Mouse (Mus musculus) megakaryocyte, embryonic 14.5 days (primary cell): ENCODE measurements around the gene Acy3. TPM values are rescaled to one million over a fixed set of nuclear protein-coding genes. Genes with fewer than 3 reads are reported as not detected.

Source experiments
- H3K27me3 ChIP-seq: replicated peaks from 2 replicates; pipeline ENCODE3; 2012; ENCODE audit warnings: inconsistent platforms
- H3K36me3 ChIP-seq: replicated peaks from 2 replicates; pipeline ENCODE3; 2012; ENCODE audit warnings: low read length, inconsistent platforms, mixed read lengths
- H3K4me1 ChIP-seq: 2 replicates; pipeline ENCODE4 v1.6.1; 2012; ENCODE audit warnings: inconsistent platforms
- H3K4me3 ChIP-seq: replicated peaks from 2 replicates; pipeline ENCODE3; 2012; ENCODE audit warnings: moderate library complexity, mild to moderate bottlenecking, inconsistent platforms
- H3K9me3 ChIP-seq: 2 replicates; pipeline ENCODE4 v1.6.1; 2012; ENCODE audit warnings: inconsistent platforms
- FLI1 ChIP-seq: IDR thresholded peaks from 2 replicates; pipeline ENCODE4 v1.6.1; 2012; ENCODE audit warnings: low read length, inconsistent platforms, mixed read lengths
- GATA1 ChIP-seq: IDR thresholded peaks from 3 replicates; pipeline ENCODE4 v1.6.1; 2012; ENCODE audit warnings: mixed read lengths, low read length, inconsistent platforms, borderline replicate concordance
- polyA plus RNA-seq: library from polyadenylated mRNA; stranded (reverse); fragments of >175 nt; gene quantifications from 2 replicates; pipeline ENCODE4 v1.2.3, GENCODE M21; 2012; ENCODE audit warnings: low replicate concordance; ENCODE audit not compliant: insufficient read depth

Acy3 gene
- polyA plus RNA-seq: 6.4 TPM in 1 of 2 replicates, not detected in the other

DNA sequence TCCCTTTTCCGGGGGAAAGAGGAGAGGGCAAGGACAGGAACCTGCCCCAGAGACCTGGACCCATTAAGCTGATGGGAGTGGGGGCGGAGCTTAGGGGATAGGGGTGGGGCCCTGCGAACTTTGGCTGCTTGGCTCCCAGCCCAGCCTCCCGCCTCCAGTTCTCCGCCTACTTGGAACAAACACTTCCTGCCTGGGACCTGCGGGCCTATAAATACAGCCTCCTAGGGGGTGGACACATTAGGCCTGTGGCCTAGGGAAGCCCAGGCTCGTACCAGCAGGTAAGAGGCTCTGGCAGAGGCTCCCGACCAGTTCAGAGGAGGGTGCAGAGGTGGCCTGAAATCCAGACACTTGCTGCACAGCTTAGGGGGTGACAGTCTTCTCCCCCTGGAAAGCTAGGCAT lies at the start of gene Acy3:
Acy3 (plus strand) TSS at position 237 of the 400 bp plus-strand sequence.
- no peaks in the 10 kb centered on the region for H3K36me3 ChIP-seq
- peaks cover 28% of the 10 kb centered on the region for H3K27me3 ChIP-seq
- peaks cover 6% of the 10 kb centered on the region for H3K9me3 ChIP-seq
- H3K4me1 ChIP-seq: peaks cover 48% of the 10 kb centered on the region
- peak within 1 kb of the TSS; percentile 62 for H3K4me3 ChIP-seq
- TF ChIP-seq GATA1: no peak
- TF ChIP-seq FLI1: no peak

DNA sequence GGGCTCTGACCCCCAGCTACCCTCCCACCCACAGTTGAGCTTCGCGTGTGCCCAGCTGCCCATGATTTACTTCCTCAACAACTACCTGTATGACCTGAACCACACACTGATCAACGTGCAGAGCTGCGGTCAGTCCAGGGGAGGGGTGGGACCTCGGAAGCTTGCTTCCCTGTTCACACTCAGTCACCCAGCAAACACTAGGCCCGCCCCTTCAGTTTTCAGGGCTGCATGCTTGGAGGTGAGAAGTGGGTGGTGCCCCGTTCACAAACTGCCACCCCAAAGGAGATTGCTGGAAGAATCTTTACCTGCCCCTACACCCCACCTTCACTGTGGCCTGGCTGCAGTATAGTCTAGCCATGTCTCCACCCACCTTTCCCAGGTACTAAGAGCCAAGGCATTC lies 44.1 kb upstream of the Acy3 start:
- Histone ChIP-seq H3K9me3 (no peaks in the 10 kb centered on the region), H3K36me3 (peaks cover 23% of the 10 kb centered on the region), H3K4me1 (peaks cover 39% of the 10 kb centered on the region), H3K4me3 (no peak overlapping the region), H3K27me3 (peaks cover 2% of the 10 kb centered on the region)
- TF ChIP-seq FLI1 (no peak), GATA1 (no peak)

DNA sequence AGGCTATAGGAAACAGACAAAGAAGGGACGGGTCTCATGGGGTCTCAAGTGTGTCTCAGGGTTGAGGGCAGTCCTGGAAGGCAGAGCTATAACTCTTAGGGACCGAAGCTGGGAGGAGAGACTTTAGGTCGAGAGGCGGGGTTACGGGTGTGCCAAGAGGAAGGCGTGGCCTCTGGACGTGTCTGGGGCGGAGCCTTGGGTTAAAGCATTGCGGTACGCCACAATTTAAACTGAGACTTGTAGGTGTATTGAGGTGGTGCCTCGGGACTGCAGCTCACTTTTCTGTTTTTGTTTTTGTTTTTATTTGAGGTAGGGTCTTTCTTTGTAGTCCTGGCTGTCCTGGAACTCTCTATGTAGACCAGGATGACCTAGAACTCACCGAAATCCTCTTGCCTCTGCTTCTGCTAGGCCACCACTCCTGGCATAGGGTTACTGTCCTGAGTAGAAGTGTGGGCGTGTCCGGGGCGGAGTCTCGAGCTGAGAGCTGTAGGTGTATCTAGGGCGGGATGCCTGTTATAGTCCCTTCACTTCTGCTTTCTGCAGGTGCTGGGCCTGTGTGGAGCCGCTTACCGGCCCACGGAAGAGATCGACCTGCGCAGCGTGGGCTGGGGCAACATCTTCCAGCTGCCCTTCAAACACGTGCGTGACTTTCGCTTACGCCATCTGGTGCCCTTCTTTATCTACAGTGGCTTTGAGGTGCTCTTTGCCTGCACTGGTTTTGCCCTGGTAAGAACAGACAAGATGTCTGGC lies 43.2 kb upstream of the Acy3 start:
- Histone ChIP-seq H3K9me3 (no peaks in the 10 kb centered on the region), H3K27me3 (peaks cover 2% of the 10 kb centered on the region), H3K4me1 (peaks cover 39% of the 10 kb centered on the region), H3K4me3 (peak overlapping the region; percentile 77), H3K36me3 (peaks cover 29% of the 10 kb centered on the region)
- no peak for TF ChIP-seq GATA1
- TF ChIP-seq FLI1: no peak

DNA sequence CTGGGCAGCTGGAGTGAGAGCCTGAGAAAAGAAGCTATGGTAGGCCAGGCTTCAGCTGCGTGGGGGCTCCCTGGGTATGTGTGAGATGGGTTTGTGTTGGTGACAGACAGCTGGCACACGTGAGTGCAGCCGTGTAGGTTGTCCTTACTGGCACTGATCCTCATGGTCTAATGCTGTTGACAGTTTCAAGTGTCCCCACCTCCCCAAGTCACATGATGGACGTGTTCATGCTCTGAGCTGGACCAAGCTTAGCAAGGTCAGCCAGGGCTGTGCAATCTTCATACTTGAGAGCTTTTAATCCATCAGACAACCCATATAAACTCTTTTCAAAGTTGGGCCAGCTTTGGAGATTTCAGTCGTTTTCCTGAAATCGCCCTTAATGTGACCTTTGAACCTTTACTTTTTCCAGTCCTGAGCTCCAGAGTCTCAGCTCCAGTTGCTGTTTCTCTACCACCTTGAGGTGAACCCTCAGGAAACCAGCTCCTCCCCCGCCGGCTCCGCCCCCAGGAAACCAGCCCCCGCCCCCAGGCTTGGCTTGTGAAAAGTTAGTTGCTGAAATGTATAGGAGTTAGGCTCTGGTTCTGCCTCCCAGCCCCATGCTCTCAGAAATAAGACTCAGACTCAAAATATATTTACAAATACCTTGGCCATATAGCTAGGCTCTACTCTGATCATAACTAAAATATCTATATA lies 40.4 kb upstream of the Acy3 start:
- Histone ChIP-seq H3K4me1 (peaks cover 46% of the 10 kb centered on the region), H3K36me3 (peaks cover 48% of the 10 kb centered on the region), H3K27me3 (peaks cover 3% of the 10 kb centered on the region), H3K4me3 (peak overlapping the region; percentile 64), H3K9me3 (no peaks in the 10 kb centered on the region)
- TF ChIP-seq GATA1 (no peak), FLI1 (no peak)

DNA sequence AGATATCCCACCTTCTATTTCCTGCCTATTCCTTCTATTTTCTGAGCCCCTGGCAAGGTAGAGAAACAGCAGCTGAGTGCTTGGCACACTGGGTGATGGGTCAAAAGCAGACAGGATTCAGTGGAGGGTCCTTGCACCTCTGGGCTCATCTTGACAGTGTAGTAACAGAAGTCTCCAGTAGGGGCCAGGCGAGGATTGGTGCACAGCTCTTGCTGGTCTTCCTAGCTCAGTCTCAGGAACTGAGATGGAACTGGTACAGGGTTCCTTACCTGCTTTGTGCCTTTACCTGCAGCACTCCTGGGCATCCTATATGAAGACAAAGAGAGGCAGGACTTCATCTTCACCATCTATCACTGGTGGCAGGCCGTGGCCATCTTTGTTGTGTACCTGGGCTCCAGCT lies 39.7 kb upstream of the Acy3 start:
- Histone ChIP-seq H3K36me3 (peaks cover 45% of the 10 kb centered on the region), H3K4me3 (no peak overlapping the region), H3K27me3 (peaks cover 3% of the 10 kb centered on the region), H3K4me1 (peaks cover 52% of the 10 kb centered on the region), H3K9me3 (no peaks in the 10 kb centered on the region)
- no peak for TF ChIP-seq GATA1
- TF ChIP-seq FLI1: no peak

DNA sequence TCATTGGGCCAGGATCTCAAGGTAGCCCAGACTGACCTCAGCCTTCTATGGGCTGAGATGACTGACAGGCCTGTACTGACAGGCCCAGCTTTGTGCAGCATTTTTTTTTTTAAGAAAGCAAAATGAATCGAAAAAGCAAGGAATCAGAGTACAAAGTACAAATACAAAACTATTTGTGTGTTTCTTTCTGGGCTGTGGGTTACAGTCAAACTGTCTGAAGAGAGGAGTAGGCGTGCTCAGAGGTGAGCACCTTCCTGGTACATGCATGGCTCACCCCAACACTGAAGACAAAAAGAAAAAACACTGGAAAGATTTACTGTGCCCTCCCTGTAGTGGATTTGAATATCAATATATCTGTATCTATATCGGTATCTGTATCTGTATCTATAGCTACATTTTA lies 38.6 kb upstream of the Acy3 start:
- TF ChIP-seq FLI1 (no peak), GATA1 (no peak)
- peaks cover 3% of the 10 kb centered on the region for H3K27me3 ChIP-seq
- H3K36me3 ChIP-seq: peaks cover 38% of the 10 kb centered on the region
- H3K4me1 ChIP-seq: peaks cover 48% of the 10 kb centered on the region
- no peak overlapping the region for H3K4me3 ChIP-seq
- H3K9me3 ChIP-seq: no peaks in the 10 kb centered on the region

DNA sequence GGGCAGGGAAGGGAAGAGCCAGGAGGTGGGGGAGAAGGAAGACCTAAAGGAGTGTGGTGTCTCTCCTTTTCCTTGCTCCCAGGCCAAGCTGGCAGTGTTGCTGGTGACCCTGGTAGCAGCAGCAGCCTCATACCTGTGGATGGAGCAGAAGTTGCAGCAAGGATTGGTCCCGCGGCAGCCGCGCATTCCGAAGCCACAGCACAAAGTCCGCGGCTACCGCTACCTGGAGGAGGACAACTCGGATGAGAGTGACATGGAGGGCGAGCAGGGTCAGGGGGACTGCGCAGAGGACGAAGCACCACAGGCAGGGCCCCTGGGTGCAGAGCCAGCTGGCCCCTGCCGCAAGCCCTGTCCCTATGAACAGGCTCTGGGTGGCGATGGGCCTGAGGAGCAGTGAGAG lies 37.8 kb upstream of the Acy3 start:
- H3K27me3 ChIP-seq: peaks cover 3% of the 10 kb centered on the region
- TF ChIP-seq GATA1 (no peak), FLI1 (no peak)

DNA sequence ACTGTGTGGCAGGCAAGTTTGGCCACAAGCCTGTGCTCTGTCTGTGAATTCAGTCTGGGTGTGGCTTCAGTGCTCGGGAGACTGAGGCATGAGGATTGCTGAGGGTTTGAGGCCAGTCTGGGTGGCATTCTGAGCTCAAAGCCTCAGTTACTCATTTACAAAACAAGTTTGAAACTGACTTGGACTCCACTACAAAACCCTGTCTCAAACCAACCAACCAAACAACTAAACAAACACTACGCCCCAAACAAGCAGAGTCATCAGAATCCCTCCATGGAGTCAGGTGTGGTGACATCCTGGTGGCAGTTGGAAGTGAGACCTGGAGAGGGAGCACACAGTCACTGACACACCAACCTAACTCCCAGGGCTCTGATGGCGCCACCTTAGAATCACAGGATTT lies 36.0 kb upstream of the Acy3 start:
- peaks cover 39% of the 10 kb centered on the region for H3K4me1 ChIP-seq
- TF ChIP-seq GATA1: no peak
- TF ChIP-seq FLI1: no peak
- H3K27me3 ChIP-seq: peaks cover 11% of the 10 kb centered on the region
- H3K36me3 ChIP-seq: peaks cover 32% of the 10 kb centered on the region
- H3K9me3 ChIP-seq: 0 out of 2 replicates have a peak, but pooled peaks cover 3% of the 10 kb centered on the region
- H3K4me3 ChIP-seq: no peak overlapping the region

More for the DNA sequence above, 37.8 kb upstream of the Acy3 start:
- 0 out of 2 replicates have a peak, but pooled peaks cover 3% of the 10 kb centered on the region for H3K9me3 ChIP-seq
- H3K4me3 ChIP-seq: no peak overlapping the region
- H3K36me3 ChIP-seq: peaks cover 38% of the 10 kb centered on the region
- peaks cover 41% of the 10 kb centered on the region for H3K4me1 ChIP-seq

DNA sequence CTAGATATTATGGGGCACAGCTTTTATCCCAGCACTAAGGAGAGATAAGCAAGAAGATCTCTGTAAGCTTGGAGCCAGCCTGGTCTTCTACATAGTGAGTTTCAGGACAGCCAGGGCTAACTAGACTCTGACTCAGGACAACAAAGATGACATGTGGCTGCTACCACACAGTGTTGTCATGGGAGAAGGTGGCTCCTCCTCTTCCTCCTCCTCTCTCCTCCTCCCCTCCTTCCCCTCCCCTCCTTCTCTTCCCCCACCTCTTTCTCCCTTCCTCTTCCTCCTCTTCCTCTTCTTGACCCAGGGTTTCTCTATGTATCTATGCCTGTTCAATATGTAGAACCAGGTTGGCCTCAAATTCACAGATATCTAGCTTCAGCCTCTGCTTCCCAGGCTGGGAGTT lies 34.9 kb upstream of the Acy3 start:
- TF ChIP-seq GATA1: no peak
- Histone ChIP-seq H3K4me3 (peak overlapping the region; percentile 51), H3K27me3 (peaks cover 20% of the 10 kb centered on the region), H3K36me3 (peaks cover 28% of the 10 kb centered on the region), H3K9me3 (0 out of 2 replicates have a peak, but pooled peaks cover 3% of the 10 kb centered on the region), H3K4me1 (peaks cover 36% of the 10 kb centered on the region)

DNA sequence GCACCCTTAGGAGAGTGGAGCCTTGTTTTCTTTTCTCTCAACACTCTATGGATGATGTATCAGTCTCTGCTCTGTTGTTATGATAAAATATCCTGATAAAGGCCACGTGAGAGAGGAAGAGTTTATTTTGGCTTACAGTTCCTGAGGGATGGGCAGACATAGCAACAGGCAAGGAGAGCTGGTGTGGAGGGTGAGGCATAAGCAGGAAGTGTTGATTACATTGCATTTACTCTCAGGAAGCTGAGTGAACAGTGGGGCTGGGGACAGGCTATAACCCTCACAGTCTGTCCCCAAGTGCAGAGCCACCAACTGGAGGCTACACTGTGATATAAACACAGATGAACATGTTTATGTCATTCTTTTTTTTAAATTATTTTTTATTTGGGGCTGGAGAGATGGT lies 34.3 kb upstream of the Acy3 start:
- H3K27me3 ChIP-seq: peaks cover 24% of the 10 kb centered on the region
- H3K36me3 ChIP-seq: peaks cover 26% of the 10 kb centered on the region
- 0 out of 2 replicates have a peak, but pooled peaks cover 3% of the 10 kb centered on the region for H3K9me3 ChIP-seq
- peaks cover 29% of the 10 kb centered on the region for H3K4me1 ChIP-seq
- no peak for TF ChIP-seq GATA1
- no peak for TF ChIP-seq FLI1
- H3K4me3 ChIP-seq: no peak overlapping the region
